Mouse (Mus musculus): ENCODE data around the gene Nelfb.
"Not testable (repeated sequence)": the region's sequence is repeated elsewhere in the genome, so short reads cannot be mapped to it uniquely, and the experiment has no call there.

The Nelfb gene

GRCm38 (mm10) chr2:25211121-25211670 lies at the start of gene Nelfb:
Gene Nelfb (minus strand): TSS chr2:25211489.
- peak; percentile 84 for DNase-seq

GRCm38 (mm10) chr2:25258887-25259286 lies 47.6 kb upstream of the Nelfb start:
- no peak for DNase-seq

- DNase-seq = not testable (repeated sequence)
Observed at GRCm38 (mm10) chr2:25257250-25257649, 46.0 kb upstream of the Nelfb start.

GRCm38 (mm10) chr2:25256443-25257109 lies 45.3 kb upstream of the Nelfb start:
- DNase-seq = not testable (repeated sequence)

- DNase-seq = peak; percentile 82
Observed at GRCm38 (mm10) chr2:25255284-25255779, 44.0 kb upstream of the Nelfb start, which contains the start of gene Tmem203. Gene Tmem203 (plus strand): TSS chr2:25255439.

- DNase-seq = no peak
Observed at GRCm38 (mm10) chr2:25252331-25252730, 41.0 kb upstream of the Nelfb start.

GRCm38 (mm10) chr2:25246183-25247072 lies 35.1 kb upstream of the Nelfb start, which contains the start of gene AL732309.1:
Gene AL732309.1 (minus strand): TSS chr2:25246863.
- peak; percentile 77 for DNase-seq

- DNase-seq = no peak
Observed at GRCm38 (mm10) chr2:25244144-25244543, 32.9 kb upstream of the Nelfb start.

- peak; percentile 64 for DNase-seq
Observed at GRCm38 (mm10) chr2:25243342-25243741, 32.1 kb upstream of the Nelfb start.

GRCm38 (mm10) chr2:25242101-25242506 lies 30.8 kb upstream of the Nelfb start, which contains the start of the genes Rnf208 and Cysrt1:
Gene Rnf208 (plus strand): TSS chr2:25242255.
Gene Cysrt1 (minus strand): TSS chr2:25242452.
- DNase-seq = peak; percentile 60

- DNase-seq = peak; percentile 50
Observed at GRCm38 (mm10) chr2:25241438-25241775, 30.1 kb upstream of the Nelfb start.

GRCm38 (mm10) chr2:25240723-25241437 lies 29.6 kb upstream of the Nelfb start:
- DNase-seq = peak; percentile 78

- peak; percentile 54 for DNase-seq
Observed at GRCm38 (mm10) chr2:25240310-25240709, 29.0 kb upstream of the Nelfb start.

GRCm38 (mm10) chr2:25239766-25240165 lies 28.5 kb upstream of the Nelfb start:
- peak; percentile 56 for DNase-seq

GRCm38 (mm10) chr2:25238106-25238505 lies 26.8 kb upstream of the Nelfb start:
- DNase-seq = no peak

GRCm38 (mm10) chr2:25237522-25237921 lies 26.2 kb upstream of the Nelfb start:
- DNase-seq = no peak

GRCm38 (mm10) chr2:25236614-25237013 lies 25.3 kb upstream of the Nelfb start, which contains the start of gene Rnf224:
Gene Rnf224 (minus strand): TSS chr2:25236787.
- no peak for DNase-seq

GRCm38 (mm10) chr2:25234551-25235220 lies 23.4 kb upstream of the Nelfb start:
- DNase-seq = no peak

GRCm38 (mm10) chr2:25234050-25234449 lies 22.8 kb upstream of the Nelfb start, which contains the start of gene Slc34a3:
Gene Slc34a3 (minus strand): TSS chr2:25234364.
- DNase-seq = no peak

- no peak for DNase-seq
Observed at GRCm38 (mm10) chr2:25233421-25233820, 22.1 kb upstream of the Nelfb start.

- no peak for DNase-seq
Observed at GRCm38 (mm10) chr2:25231038-25231437, 19.7 kb upstream of the Nelfb start.

GRCm38 (mm10) chr2:25230581-25230980 lies 19.3 kb upstream of the Nelfb start:
- no peak for DNase-seq

Data from cerebellum, adult 11-12 months (tissue).